Mouse (Mus musculus) midbrain, embryonic 14.5 days (tissue): Measurements from ENCODE around the gene Sbno1. TPM values are rescaled to one million over a fixed set of nuclear protein-coding genes. Genes with fewer than 3 reads are reported as not detected.

Source experiments
- microRNA-seq: library from miRNA; unstranded; fragments of <30 nt; microRNA quantifications from one replicate; pipeline ENCODE4, GENCODE M21; 2016
- polyA plus RNA-seq: library from polyadenylated mRNA; unstranded; fragments of >200 nt; fragmentation: Nextera tagmentation; extraction: Ambion mirVana; gene quantifications from 2 replicates; pipeline ENCODE4 v1.2.1, GENCODE M21; 2014

The Sbno1 gene
- polyA plus RNA-seq, 1 experiment from 2014 or later, result 114 TPM

Small RNAs within 50 kb of the gene (microRNA-seq; reads per million reads assigned to microRNA genes)
- gene Gm27486, result 1.3 reads per million

Other genes with a start within 250 kb of the Sbno1 start
- 10.7 and 11.6 TPM in 2 replicates for gene Pitpnm2, start 176.2 kb downstream of the Sbno1 start, polyA plus RNA-seq
- gene Mphosph9, start 98.0 kb downstream of the Sbno1 start, polyA plus RNA-seq, result 11.7 and 16.8 TPM in 2 replicates
- 9.1 and 10.6 TPM in 2 replicates for gene 2810006K23Rik, start 97.9 kb downstream of the Sbno1 start, polyA plus RNA-seq
- 72.3 and 76.7 TPM in 2 replicates for gene Cdk2ap1, start 62.9 kb downstream of the Sbno1 start, polyA plus RNA-seq
- gene Kmt5a, start 13.9 kb upstream of the Sbno1 start, polyA plus RNA-seq, result 20.9 and 23.2 TPM in 2 replicates
- gene Rilpl2, start 52.4 kb upstream of the Sbno1 start, polyA plus RNA-seq, result 23.1 and 24.5 TPM in 2 replicates
- 8.9 and 10.6 TPM in 2 replicates for gene Snrnp35, start 57.1 kb upstream of the Sbno1 start, polyA plus RNA-seq
- 9.0 and 9.9 TPM in 2 replicates for gene Rilpl1, start 105.4 kb upstream of the Sbno1 start, polyA plus RNA-seq
- gene Tmed2, start 114.7 kb upstream of the Sbno1 start, polyA plus RNA-seq, result 327 and 369 TPM in 2 replicates
- gene Ddx55, start 126.9 kb upstream of the Sbno1 start, polyA plus RNA-seq, result 21.9 and 22.1 TPM in 2 replicates
- 71.8 and 73.4 TPM in 2 replicates for gene Eif2b1, start 153.1 kb upstream of the Sbno1 start, polyA plus RNA-seq
- gene Gtf2h3, start 153.1 kb upstream of the Sbno1 start, polyA plus RNA-seq, result 51.1 and 59.7 TPM in 2 replicates
- gene Atp6v0a2, start 202.6 kb upstream of the Sbno1 start, polyA plus RNA-seq, result 32.9 and 41.1 TPM in 2 replicates